Mouse (Mus musculus): ENCODE measurements around the gene Ankrd11. TPM values are rescaled to one million over a fixed set of nuclear protein-coding genes. Genes with fewer than 3 reads are reported as not detected.

The Ankrd11 gene
- polyA plus RNA-seq, 1 experiment from 2014 or later, result 55.0 TPM

GRCm38 (mm10) chr8:122927841-122928240 is 114.2 kb downstream of the Ankrd11 start:
- WGBS, result 85% methylated on average over 3 of the region's 3 CpGs
- H3K9ac ChIP-seq (ENCODE audit: low read depth, low read length), result no peak overlapping the region
- DNase-seq (ENCODE audit: low spot score), result no peak
- H3K4me3 ChIP-seq (ENCODE audit: low read depth, low read length), result no peak overlapping the region
- H3K4me2 ChIP-seq (ENCODE audit: low read depth, low read length), result no peak overlapping the region
- H3K27me3 ChIP-seq (replicated peaks; ENCODE audit: control insufficient read depth, insufficient read depth, low read length), result no peaks in the 10 kb centered on the region
- H3K4me1 ChIP-seq (ENCODE audit: control insufficient read depth, insufficient read depth, low read length), result peaks cover 31% of the 10 kb centered on the region
- no peaks in the 10 kb centered on the region for H3K36me3 ChIP-seq (ENCODE audit: control insufficient read depth, insufficient read depth, low read length)
- no peak for ATAC-seq (ENCODE audit: low read depth)
- no peak overlapping the region for H3K27ac ChIP-seq (replicated peaks; ENCODE audit: low read depth, low read length)
- H3K9me3 ChIP-seq (ENCODE audit: control insufficient read depth, low read length), result no peaks in the 10 kb centered on the region

DNA sequence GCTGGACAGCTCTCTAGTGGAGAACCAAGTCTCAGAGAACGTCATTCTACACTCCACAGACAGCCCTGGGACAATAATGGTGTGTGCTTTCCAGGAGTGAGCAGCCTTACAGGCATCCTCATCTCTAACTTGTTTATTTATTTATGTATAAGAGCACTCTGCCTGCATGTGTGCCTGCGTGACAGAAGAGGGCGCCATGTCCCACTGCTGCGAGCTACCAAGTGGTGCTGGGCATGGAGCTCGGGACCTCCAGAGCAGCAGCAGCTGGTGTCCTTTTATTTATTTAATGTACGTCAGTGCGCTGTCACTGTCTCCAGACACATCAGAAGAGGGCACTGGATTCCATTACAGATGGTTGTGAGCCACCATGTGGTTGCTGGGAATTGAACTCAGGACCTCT is 115.3 kb downstream of the Ankrd11 start:
- no peak overlapping the region for H3K27ac ChIP-seq (replicated peaks; ENCODE audit: low read depth, low read length)
- ATAC-seq (ENCODE audit: low read depth) (no peak), DNase-seq (ENCODE audit: low spot score) (no peak)
- H3K9me3 ChIP-seq (ENCODE audit: control insufficient read depth, low read length), result no peaks in the 10 kb centered on the region
- H3K4me2 ChIP-seq (ENCODE audit: low read depth, low read length), result no peak overlapping the region
- H3K27me3 ChIP-seq (replicated peaks; ENCODE audit: control insufficient read depth, insufficient read depth, low read length), result no peaks in the 10 kb centered on the region
- no peaks in the 10 kb centered on the region for H3K36me3 ChIP-seq (ENCODE audit: control insufficient read depth, insufficient read depth, low read length)
- WGBS, result 81% methylated on average over 7 of the region's 7 CpGs
- no peak overlapping the region for H3K9ac ChIP-seq (ENCODE audit: low read depth, low read length)
- peaks cover 25% of the 10 kb centered on the region for H3K4me1 ChIP-seq (ENCODE audit: control insufficient read depth, insufficient read depth, low read length)
- no peak overlapping the region for H3K4me3 ChIP-seq (ENCODE audit: low read depth, low read length)

GRCm38 (mm10) chr8:122925939-122926722 is 115.9 kb downstream of the Ankrd11 start:
- no peak for ATAC-seq (ENCODE audit: low read depth)
- peaks cover 21% of the 10 kb centered on the region for H3K4me1 ChIP-seq (ENCODE audit: control insufficient read depth, insufficient read depth, low read length)
- no peak overlapping the region for H3K4me2 ChIP-seq (ENCODE audit: low read depth, low read length)
- no peak overlapping the region for H3K4me3 ChIP-seq (ENCODE audit: low read depth, low read length)
- no peak overlapping the region for H3K27ac ChIP-seq (replicated peaks; ENCODE audit: low read depth, low read length)
- no peak for DNase-seq (ENCODE audit: low spot score)
- H3K9ac ChIP-seq (ENCODE audit: low read depth, low read length), result no peak overlapping the region
- 91% methylated on average over 8 of the region's 8 CpGs for WGBS
- no peaks in the 10 kb centered on the region for H3K36me3 ChIP-seq (ENCODE audit: control insufficient read depth, insufficient read depth, low read length)
- H3K27me3 ChIP-seq (replicated peaks; ENCODE audit: control insufficient read depth, insufficient read depth, low read length), result no peaks in the 10 kb centered on the region
- H3K9me3 ChIP-seq (ENCODE audit: control insufficient read depth, low read length), result no peaks in the 10 kb centered on the region

- DNase-seq (ENCODE audit: low spot score) (no peak), ATAC-seq (ENCODE audit: low read depth) (no peak)
- WGBS, result 63% methylated on average over 6 of the region's 6 CpGs
- Histone ChIP-seq H3K9ac (ENCODE audit: low read depth, low read length) (no peak overlapping the region; the same call in 1 of the 2 replicates), H3K27me3 (replicated peaks; ENCODE audit: control insufficient read depth, insufficient read depth, low read length) (no peaks in the 10 kb centered on the region), H3K4me1 (ENCODE audit: control insufficient read depth, insufficient read depth, low read length) (peaks cover 8% of the 10 kb centered on the region), H3K36me3 (ENCODE audit: control insufficient read depth, insufficient read depth, low read length) (no peaks in the 10 kb centered on the region), H3K4me3 (ENCODE audit: low read depth, low read length) (no peak overlapping the region), H3K27ac (replicated peaks; ENCODE audit: low read depth, low read length) (no peak overlapping the region), H3K9me3 (ENCODE audit: control insufficient read depth, low read length) (no peaks in the 10 kb centered on the region), H3K4me2 (ENCODE audit: low read depth, low read length) (no peak overlapping the region)
Observed at GRCm38 (mm10) chr8:122924091-122924490, 118.0 kb downstream of the Ankrd11 start.

DNA sequence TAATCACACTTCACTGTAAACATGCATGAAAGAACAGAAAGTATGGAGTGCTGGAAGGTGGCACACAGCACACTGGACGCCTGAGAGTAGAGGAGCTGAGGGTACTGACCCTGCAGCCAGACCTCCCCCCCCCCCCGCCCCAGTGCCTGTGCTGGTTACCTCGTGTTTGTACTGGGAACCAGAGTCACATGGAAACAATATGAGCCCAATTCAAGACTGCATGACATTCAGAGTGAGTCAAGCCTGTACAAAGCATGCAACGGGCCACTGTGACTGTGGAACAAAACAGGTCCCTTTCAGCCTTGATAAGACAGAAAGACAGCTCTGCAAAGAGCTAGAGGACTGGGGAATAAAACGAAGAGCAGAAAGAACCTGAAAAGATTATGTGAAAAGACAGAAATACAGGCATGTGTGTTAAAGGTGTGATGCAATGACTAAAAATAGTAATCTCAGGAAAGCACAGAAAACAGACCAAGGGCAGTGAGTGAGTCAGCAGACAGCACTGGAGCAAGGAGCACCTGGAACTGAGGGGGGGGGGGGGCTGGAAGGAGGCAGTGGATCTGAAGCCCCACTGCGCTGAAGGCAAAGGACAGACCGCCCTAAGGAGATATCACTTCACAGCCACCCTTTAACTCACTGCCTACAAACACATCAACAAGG is 118.5 kb downstream of the Ankrd11 start:
- no peak for ATAC-seq (ENCODE audit: low read depth)
- H3K27ac ChIP-seq (replicated peaks; ENCODE audit: low read depth, low read length), result no peak overlapping the region
- WGBS, result 48% methylated on average over 7 of the region's 7 CpGs

DNA sequence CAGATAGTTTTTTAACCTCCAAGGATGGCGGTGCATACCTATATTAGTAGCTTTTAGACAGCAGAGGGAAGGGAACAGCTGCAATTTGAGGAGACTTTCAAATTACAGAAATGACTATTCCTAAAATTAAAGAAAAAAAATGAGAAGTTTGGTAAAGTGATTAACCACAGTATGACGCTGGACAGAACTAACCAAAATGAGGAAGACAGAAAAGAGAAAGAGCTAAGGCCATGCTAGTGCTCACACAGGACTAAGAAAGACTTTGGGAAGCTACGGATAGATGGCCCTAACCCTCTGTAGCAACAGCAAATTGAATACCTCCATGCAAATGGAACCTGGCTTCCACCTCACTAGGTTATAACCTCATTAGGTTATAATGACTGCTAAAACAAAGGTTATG is 119.1 kb downstream of the Ankrd11 start:
- Histone ChIP-seq H3K27ac (replicated peaks; ENCODE audit: low read depth, low read length) (no peak overlapping the region), H3K4me2 (ENCODE audit: low read depth, low read length) (no peak overlapping the region), H3K4me3 (ENCODE audit: low read depth, low read length) (no peak overlapping the region), H3K27me3 (replicated peaks; ENCODE audit: control insufficient read depth, insufficient read depth, low read length) (no peaks in the 10 kb centered on the region), H3K9me3 (ENCODE audit: control insufficient read depth, low read length) (no peaks in the 10 kb centered on the region), H3K4me1 (ENCODE audit: control insufficient read depth, insufficient read depth, low read length) (peaks cover 14% of the 10 kb centered on the region), H3K36me3 (ENCODE audit: control insufficient read depth, insufficient read depth, low read length) (no peaks in the 10 kb centered on the region), H3K9ac (ENCODE audit: low read depth, low read length) (no peak overlapping the region)
- DNase-seq (ENCODE audit: low spot score) (no peak), ATAC-seq (ENCODE audit: low read depth) (no peak)
- WGBS, result 70% methylated on average over 3 of the region's 3 CpGs

More for the DNA sequence above, 118.5 kb downstream of the Ankrd11 start:
- H3K9ac ChIP-seq (ENCODE audit: low read depth, low read length), result no peak overlapping the region; the same call in 1 of the 2 replicates
- no peak overlapping the region for H3K4me3 ChIP-seq (ENCODE audit: low read depth, low read length)
- no peaks in the 10 kb centered on the region for H3K36me3 ChIP-seq (ENCODE audit: control insufficient read depth, insufficient read depth, low read length)
- no peaks in the 10 kb centered on the region for H3K9me3 ChIP-seq (ENCODE audit: control insufficient read depth, low read length)
- H3K4me1 ChIP-seq (ENCODE audit: control insufficient read depth, insufficient read depth, low read length), result peaks cover 11% of the 10 kb centered on the region
- DNase-seq (ENCODE audit: low spot score), result no peak
- H3K27me3 ChIP-seq (replicated peaks; ENCODE audit: control insufficient read depth, insufficient read depth, low read length), result no peaks in the 10 kb centered on the region
- no peak overlapping the region for H3K4me2 ChIP-seq (ENCODE audit: low read depth, low read length)

DNA sequence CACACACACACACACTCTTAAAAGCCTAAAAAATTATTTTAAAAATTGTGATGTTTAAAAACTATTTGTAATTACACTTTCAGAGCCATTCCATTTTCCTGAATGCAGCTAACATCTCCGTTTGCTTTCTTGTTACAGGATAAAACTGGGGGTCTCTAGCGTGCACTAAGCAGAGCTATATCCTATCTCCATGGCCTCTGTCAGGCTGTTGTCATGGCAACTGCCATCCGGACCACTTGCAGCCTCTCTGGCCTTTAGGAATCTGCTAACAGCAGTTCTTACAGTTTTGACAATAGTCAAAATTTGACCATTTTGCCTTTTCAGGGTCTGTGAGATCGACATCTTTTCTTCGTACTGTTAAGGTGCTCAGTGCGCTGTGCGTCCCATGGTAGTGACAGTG is 121.2 kb downstream of the Ankrd11 start:
- ATAC-seq (ENCODE audit: low read depth) (no peak), DNase-seq (ENCODE audit: low spot score) (no peak)
- H3K36me3 ChIP-seq (ENCODE audit: control insufficient read depth, insufficient read depth, low read length), result 0 out of 2 replicates have a peak, but pooled peaks cover 2% of the 10 kb centered on the region
- no peak overlapping the region for H3K4me2 ChIP-seq (ENCODE audit: low read depth, low read length)
- H3K27me3 ChIP-seq (replicated peaks; ENCODE audit: control insufficient read depth, insufficient read depth, low read length), result no peaks in the 10 kb centered on the region
- H3K9me3 ChIP-seq (ENCODE audit: control insufficient read depth, low read length), result no peaks in the 10 kb centered on the region
- H3K9ac ChIP-seq (ENCODE audit: low read depth, low read length), result no peak overlapping the region
- 78% methylated on average over 7 of the region's 7 CpGs for whole genome bisulfite sequencing
- no peak overlapping the region for H3K4me3 ChIP-seq (ENCODE audit: low read depth, low read length)
- peaks cover 26% of the 10 kb centered on the region for H3K4me1 ChIP-seq (ENCODE audit: control insufficient read depth, insufficient read depth, low read length)
- H3K27ac ChIP-seq (replicated peaks; ENCODE audit: low read depth, low read length), result no peak overlapping the region

- Histone ChIP-seq H3K4me2 (ENCODE audit: low read depth, low read length) (peak overlapping the region; percentile 19), H3K27ac (replicated peaks; ENCODE audit: low read depth, low read length) (peak overlapping the region; percentile 76), H3K4me3 (ENCODE audit: low read depth, low read length) (no peak overlapping the region), H3K9ac (ENCODE audit: low read depth, low read length) (no peak overlapping the region), H3K27me3 (replicated peaks; ENCODE audit: control insufficient read depth, insufficient read depth, low read length) (no peaks in the 10 kb centered on the region), H3K36me3 (ENCODE audit: control insufficient read depth, insufficient read depth, low read length) (peaks cover 16% of the 10 kb centered on the region), H3K9me3 (ENCODE audit: control insufficient read depth, low read length) (no peaks in the 10 kb centered on the region), H3K4me1 (ENCODE audit: control insufficient read depth, insufficient read depth, low read length) (peaks cover 26% of the 10 kb centered on the region)
- WGBS, result 55% methylated on average over 7 of the region's 7 CpGs
- no peak for ATAC-seq (ENCODE audit: low read depth)
- no peak for DNase-seq (ENCODE audit: low spot score)
Observed at GRCm38 (mm10) chr8:122918438-122919107, 123.5 kb downstream of the Ankrd11 start.

Measured in embryonic facial prominence, embryonic 14.5 days (tissue).